Mouse (Mus musculus) right cerebral cortex, postnatal 4 days (tissue): Measurements from ENCODE around the gene Trak1.

Source experiments
- DNase-seq: peaks from one replicate; pipeline ENCODE4 v3.0.0-alpha.2; 2022

The Trak1 gene

GRCm38 (mm10) chr9:121374076-121374863 lies 77.0 kb downstream of the Trak1 start:
- DNase-seq = peak; percentile 56

GRCm38 (mm10) chr9:121374864-121375255 lies 77.6 kb downstream of the Trak1 start:
- no peak for DNase-seq

- DNase-seq = no peak
These were observed 78.8 kb downstream of the Trak1 start for GRCm38 (mm10) chr9:121376094-121376493.

DNA sequence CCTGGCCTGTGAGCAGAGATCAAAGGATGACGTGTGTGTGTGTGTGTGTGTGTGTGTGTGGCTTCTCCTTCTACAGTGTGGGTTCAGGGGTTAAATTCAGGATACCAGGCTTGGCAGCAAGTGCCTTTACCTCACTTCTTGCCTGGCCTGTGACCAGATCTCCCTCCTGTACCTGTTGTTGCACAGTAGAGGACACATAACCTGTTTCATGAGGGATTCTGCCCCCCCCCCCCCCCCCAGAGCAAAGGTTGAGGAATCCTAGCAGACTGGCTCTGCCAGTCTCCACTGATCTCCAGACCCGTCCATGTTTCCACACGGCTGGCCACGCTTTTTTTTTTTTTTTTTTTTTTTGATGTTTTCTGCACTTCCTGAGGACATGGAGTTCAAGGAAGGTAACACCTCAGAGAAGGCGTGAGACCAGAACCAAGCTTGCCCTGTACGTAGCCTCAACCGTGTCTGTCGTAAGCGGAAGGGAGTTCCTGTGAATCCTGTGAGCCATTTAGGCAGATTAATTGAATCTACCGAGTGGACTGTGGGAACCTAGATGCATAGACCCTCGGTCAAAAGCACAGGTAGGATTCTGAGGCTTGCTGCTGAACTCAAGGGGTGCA lies 83.1 kb downstream of the Trak1 start:
- no peak for DNase-seq

GRCm38 (mm10) chr9:121381678-121382297 lies 84.5 kb downstream of the Trak1 start:
- DNase-seq = no peak

- DNase-seq = no peak
These were observed 85.3 kb downstream of the Trak1 start for GRCm38 (mm10) chr9:121382568-121382967.

DNA sequence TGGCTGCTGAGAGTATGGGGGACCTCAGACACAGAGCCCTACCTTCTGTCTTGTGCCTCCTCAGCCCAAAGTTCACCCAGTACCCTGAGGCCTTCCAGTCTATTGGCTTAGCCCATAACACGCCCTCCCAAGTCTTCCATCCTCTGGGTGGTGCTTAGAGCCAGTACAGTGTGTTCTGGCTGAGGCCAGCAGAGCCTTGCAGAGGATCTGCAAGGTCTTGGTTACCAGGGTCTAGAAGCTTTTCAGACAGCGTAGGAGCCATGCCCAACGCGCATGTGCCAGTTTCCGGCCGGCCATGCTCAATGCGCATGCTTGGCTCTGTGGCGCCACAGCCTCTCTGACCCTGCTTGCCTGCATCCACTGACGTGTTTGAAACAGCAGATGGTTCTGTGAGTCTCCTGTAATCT lies 85.9 kb downstream of the Trak1 start:
- peak; percentile 46 for DNase-seq

DNA sequence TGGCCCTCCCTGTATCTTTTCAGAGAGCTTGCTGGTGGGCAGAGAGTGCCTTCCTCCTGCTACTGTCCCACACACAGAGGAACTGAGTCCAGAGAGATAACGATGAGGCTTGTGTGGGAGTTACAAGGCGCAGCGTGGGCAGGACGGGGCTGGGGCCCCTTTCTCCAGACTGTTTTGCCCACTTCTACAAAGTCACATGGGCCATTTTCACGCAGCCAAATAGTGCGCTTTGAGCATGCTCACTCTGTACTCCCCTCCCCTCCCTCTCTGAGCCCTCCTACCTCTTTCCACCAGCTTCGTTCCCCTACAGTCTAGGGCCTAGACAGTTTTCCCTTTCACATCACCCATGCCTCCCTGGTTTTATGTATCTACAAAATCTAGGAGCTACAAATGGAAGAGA lies 87.3 kb downstream of the Trak1 start:
- DNase-seq = no peak

DNA sequence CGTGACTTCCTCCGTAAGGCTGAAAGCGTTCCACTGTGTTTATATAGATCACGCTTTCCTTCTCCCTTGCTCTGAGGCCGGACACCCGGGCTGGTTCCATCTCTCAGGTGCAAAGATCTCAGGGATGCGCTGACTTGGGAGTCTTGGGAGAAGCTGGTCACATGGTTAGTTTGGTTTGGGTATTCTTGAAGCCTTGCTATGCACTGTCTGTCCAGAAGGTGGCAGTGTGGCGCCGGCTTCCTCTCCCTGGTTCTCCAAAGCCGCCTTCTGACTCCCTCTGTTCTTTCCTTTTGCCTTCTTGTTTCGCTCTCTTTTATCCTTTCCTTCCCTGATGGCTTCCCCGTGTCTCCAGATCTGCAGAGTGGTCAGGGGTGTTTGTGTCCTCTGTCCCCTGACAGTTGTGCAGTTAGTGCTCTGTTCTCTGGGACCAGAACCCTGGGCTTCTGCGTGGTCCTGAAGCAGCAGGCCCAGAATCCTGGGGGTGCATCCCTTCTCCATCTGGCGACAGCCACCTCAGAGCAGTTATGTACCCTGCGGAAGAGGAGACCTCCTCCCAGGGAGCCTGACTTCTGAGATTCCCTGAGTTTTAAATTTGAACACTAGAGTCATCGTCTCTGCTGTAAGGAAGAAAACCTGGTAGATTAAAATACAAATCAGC lies 87.9 kb downstream of the Trak1 start:
- peak; percentile 88 for DNase-seq

DNA sequence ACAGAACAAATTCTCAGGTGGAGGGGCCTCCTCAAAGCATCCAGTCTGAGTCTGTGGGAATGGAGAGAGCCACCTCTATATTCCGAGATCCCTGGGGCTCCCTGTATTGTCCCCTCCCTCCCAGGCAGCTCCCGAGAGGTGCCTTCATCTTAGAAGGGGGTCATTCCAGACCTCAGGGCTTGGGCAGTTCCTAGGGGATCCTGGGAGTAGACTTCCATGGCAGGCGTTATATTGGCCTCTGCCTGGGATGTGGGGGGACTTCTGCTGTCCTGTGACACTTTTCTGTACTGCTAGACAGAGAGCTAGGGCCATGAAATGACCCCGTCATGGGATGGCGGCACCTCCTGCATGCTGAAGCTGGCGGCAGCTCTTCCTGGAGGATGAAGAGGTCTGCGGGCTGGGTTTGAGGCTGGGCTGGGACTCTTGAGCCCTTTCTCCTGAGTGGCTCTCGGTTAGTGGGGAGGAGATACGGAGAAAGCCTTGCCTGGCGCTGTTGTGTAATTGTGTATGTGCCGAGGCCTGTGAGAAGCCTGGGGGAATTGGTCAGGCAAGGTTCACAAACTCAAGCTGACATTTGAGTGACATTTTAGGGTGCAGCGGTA lies 88.5 kb downstream of the Trak1 start:
- no peak for DNase-seq

DNA sequence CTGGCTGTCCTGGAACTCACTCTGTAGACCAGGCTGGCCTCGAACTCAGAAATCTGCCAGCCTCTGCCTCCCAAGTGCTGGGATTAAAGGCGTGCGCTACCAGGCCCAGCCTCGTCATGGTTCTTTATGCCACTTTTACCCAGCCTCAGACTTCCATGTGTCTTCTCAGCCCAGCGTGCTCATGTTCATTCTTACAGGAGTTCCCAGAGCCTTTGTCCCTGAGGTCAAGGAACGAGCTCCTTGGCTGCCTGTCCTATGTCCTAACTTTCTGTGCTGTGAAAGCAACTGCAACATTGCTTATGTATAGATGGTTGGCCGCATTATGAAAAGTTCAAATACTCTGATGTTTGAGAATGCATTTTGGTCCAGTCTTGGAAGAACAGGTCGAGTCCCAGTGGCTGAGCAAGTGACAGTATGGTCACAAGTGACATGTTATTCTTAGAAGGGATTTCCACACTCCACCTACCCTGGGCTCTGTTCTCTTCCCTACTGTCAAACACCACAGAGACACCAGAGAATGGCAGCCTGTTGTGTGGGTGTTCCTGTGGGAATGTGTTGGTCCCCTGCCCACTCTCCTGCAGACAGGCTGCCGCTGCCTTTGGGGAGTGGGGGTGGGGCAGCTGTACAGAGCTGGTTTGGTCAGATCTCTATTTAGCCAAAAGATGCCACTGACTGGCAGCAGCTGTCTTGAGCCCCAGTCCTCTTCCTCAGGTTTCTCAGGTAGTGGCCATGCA lies 90.4 kb downstream of the Trak1 start:
- DNase-seq = peak; percentile 60

DNA sequence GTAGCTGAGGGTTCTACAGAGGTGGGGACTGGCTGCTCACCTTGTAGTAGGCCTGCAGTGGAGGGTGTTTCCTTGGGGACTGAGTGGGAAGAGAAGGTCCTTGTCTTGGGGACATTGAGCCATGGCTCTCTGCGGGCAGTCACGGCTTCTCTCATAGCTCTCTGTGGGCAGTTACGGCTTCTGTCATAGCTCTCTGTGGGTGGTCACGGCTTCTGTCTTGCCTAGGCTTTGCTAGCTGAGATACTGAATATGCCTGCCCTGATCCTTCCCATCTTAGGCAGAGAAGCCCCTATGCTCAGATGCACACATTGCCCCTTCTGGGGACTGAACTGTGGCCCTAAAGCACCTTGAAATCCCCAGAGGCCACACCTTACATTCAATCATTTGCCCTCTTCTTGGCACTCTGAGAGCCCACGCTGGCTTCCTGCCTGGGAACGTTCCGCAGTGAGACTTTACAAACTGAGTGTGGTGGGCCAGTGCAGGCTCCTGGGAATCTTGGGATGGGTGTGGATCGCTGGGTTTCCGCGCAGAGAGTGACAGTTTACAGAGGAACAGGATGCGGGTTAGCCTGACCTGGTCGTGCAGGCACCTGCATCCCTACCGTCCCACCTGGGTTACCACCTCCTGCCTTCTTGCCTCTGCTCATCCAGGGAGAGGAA lies 91.1 kb downstream of the Trak1 start:
- DNase-seq = no peak

DNA sequence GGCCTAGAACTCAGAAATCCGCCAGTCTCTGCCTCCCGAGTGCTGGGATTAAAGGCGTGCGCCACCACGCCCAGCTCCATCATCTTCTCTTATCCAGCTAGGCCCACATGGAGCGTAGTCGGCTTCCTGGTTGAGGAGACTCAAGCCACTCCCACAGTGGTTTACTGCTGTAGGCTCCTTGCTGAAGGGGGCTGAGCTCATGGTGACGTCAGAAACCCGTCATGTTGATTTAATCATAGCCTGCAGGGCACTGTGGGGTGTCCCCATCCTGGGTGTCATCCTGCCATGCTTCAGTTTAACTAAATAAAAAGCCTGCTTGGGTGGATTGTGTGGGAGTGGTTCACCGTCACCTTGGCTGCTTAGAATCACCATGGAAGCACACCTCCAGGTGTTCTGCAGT lies 92.0 kb downstream of the Trak1 start:
- DNase-seq = no peak

- DNase-seq = peak; percentile 53
These were observed 94.6 kb downstream of the Trak1 start for GRCm38 (mm10) chr9:121391898-121392297.

- peak; percentile 73 for DNase-seq
These were observed 95.1 kb downstream of the Trak1 start for GRCm38 (mm10) chr9:121392427-121392826.

DNA sequence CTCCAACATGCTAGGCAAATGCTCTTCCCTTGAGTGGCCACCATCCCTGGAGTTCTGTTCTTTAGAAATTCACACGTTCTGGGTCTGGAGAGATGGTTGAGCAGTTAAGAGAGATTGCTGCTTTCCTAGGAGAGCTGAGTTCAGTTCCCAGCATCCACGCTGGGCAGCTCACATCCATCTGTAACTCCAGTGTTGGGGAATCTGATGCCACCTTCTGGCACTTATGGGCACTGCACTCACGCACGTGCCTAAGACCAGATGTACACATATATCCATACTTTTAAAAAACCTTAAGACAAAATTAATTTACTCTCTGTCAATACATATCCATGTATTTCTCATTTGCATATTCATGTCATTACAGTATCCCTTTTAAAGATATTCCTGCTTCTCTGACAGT lies 95.8 kb downstream of the Trak1 start:
- no peak for DNase-seq

DNA sequence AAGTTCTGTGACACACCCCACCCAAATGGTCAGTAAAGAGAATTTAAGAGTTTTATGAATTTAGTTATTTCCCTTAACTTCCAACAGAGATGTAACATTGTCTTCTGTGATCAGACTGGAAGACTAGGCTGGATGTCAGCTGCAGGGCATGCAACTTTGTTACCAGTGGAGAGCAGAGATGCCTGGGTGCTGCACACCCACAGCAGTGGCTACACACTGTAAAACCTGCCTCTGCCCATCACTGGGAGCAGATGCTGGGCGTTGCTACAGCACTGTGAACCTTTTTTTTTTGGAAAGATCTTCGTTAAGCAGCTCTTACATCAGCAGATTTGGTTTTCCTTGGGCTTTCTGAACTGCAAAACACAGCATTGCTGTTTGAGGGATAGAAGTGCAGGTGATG lies 97.6 kb downstream of the Trak1 start:
- DNase-seq = no peak

GRCm38 (mm10) chr9:121395812-121396211 lies 98.5 kb downstream of the Trak1 start:
- DNase-seq = no peak

GRCm38 (mm10) chr9:121398100-121398760 lies 100.9 kb downstream of the Trak1 start:
- DNase-seq = peak; percentile 57

- peak; percentile 65 for DNase-seq
These were observed 101.5 kb downstream of the Trak1 start for GRCm38 (mm10) chr9:121398761-121399160.

GRCm38 (mm10) chr9:121400608-121401007 lies 103.3 kb downstream of the Trak1 start:
- no peak for DNase-seq
